Mouse (Mus musculus) kidney, postnatal 0 days (tissue): ENCODE data around the gene Umad1. TPM values are rescaled to one million over a fixed set of nuclear protein-coding genes. Genes with fewer than 3 reads are reported as not detected.
A peak's percentile ranks its signal among the peaks of the same experiment; 100 is the strongest.

ENCODE experiments used
- ATAC-seq: fragments of 200-750 bp; cut with Nextera tagmentation; replicated peaks from 2 replicates; pipeline ENCODE4 v1.8.0; 2017; ENCODE audit warnings: low read depth, moderate number of reproducible peaks, moderate TSS enrichment, moderate library complexity; ENCODE audit not compliant: low FRiP score
- DNase-seq: peaks from one replicate; pipeline ENCODE4 v3.0.0-alpha.2; 2016; ENCODE audit warnings: low spot score
- H3K27ac ChIP-seq: fragments of 300-500 bp; sonication (generic); 2 replicates; pipeline ENCODE4 v1.5.1; 2014; ENCODE audit warnings: mild to moderate bottlenecking
- H3K27me3 ChIP-seq: fragments of 300-500 bp; sonication (generic); 2 replicates; pipeline ENCODE4 v1.6.1; 2014; ENCODE audit warnings: low read length, mixed read lengths; ENCODE audit not compliant: insufficient read depth
- H3K36me3 ChIP-seq: fragments of 300-500 bp; sonication (generic); 2 replicates; pipeline ENCODE4 v1.6.1; 2014; ENCODE audit warnings: low read length, mixed read lengths; ENCODE audit not compliant: insufficient read depth
- H3K4me1 ChIP-seq: fragments of 300-500 bp; sonication (generic); replicated peaks from 2 replicates; pipeline ENCODE4 v1.6.1; 2014; ENCODE audit warnings: antibody characterized with exemption, low read length, mixed read lengths; ENCODE audit not compliant: insufficient read depth
- H3K4me2 ChIP-seq: fragments of 300-500 bp; sonication (generic); 2 replicates; pipeline ENCODE4 v1.6.1; 2014; ENCODE audit warnings: mild to moderate bottlenecking, low read length, moderate library complexity, mixed read lengths
- H3K4me3 ChIP-seq: fragments of 300-500 bp; sonication (generic); replicated peaks from 2 replicates; pipeline ENCODE4 v1.5.1; 2014; ENCODE audit warnings: low read depth, low read length
- H3K9ac ChIP-seq: fragments of 300-500 bp; sonication (generic); 2 replicates; pipeline ENCODE4 v1.6.1; 2014; ENCODE audit warnings: low read depth, low read length
- H3K9me3 ChIP-seq: fragments of 300-500 bp; sonication (generic); replicated peaks from 2 replicates; pipeline ENCODE4 v1.6.1; 2016; ENCODE audit warnings: low read length, inconsistent platforms, mixed read lengths
- CTCF ChIP-seq: IDR thresholded peaks from 2 replicates; pipeline ENCODE4 v1.5.1; 2016; ENCODE audit warnings: antibody characterized with exemption, low read depth, mild to moderate bottlenecking, moderate library complexity
- WGBS: fragments of 180-500 bp; shearing (Covaris S2); extraction: QIAGEN DNeasy Blood & Tissue Kit; methylation state at CpG from one replicate; pipeline ENCODE4 v1.1.7; 2014; 5-methylcytosine and 5-hydroxymethylcytosine counted together
- polyA plus RNA-seq: library from polyadenylated mRNA; unstranded; fragments of >200 nt; fragmentation: Nextera tagmentation; extraction: Ambion mirVana; gene quantifications from 2 replicates; pipeline ENCODE4 v1.2.1, GENCODE M21; 2015

Gene Umad1
- polyA plus RNA-seq, 1 experiment from 2014 or later: 28.4 TPM

DNA sequence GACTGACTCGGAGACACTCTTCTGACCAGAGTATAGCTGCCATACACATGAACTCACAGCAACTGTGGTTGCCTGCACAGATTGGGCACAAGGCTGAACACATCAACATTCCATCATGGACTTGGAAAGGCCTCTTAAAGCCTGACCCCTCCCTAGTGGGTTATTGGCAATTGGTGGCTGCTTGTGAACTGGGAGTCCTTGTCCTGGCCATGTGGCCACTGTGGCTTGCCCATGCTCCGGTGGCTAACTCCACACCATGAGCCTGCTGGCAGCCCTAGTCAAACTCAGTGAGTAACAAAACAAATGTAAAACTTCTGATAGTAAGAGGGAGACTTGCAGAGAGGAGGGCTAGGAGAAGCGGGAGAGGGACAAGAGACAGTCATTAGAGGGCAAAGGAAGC, 213.0 kb downstream of the Umad1 start:
- Histone ChIP-seq H3K9me3 (no peaks in the 10 kb centered on the region), H3K9ac (no peak overlapping the region), H3K36me3 (no peaks in the 10 kb centered on the region), H3K27me3 (no peaks in the 10 kb centered on the region), H3K4me1 (no peaks in the 10 kb centered on the region; the same call in 1 of the 2 replicates), H3K4me3 (no peak overlapping the region), H3K27ac (peak overlapping the region; percentile 51; the same call in 1 of the 2 replicates), H3K4me2 (no peak overlapping the region)
- TF ChIP-seq CTCF: no peak
- DNase-seq: no peak
- WGBS: 92% methylated on average over 3 of the region's 3 CpGs
- no peak for ATAC-seq

DNA sequence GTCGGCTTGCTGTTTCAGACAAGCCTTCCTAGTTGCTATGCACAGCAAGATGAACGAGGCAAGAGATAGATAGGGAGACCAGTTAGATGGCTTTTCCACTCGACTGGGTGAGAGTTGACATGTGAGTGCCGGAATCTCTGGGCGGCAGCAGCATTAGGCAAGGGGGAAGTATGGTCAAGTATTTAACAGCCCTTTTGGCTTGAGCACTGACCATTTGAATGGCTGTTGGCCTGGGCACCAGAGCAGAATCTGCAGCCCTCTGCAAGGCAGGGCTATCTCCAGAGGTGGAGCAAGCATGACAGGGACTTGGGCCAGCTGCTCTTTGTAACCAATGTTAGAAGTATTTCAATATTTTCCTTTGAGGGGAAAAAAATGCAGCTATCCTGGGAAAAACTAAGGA, 213.8 kb downstream of the Umad1 start:
- ATAC-seq: no peak; the same call in 1 of the 2 replicates
- no peaks in the 10 kb centered on the region for H3K4me1 ChIP-seq
- H3K4me2 ChIP-seq: no peak overlapping the region

DNA sequence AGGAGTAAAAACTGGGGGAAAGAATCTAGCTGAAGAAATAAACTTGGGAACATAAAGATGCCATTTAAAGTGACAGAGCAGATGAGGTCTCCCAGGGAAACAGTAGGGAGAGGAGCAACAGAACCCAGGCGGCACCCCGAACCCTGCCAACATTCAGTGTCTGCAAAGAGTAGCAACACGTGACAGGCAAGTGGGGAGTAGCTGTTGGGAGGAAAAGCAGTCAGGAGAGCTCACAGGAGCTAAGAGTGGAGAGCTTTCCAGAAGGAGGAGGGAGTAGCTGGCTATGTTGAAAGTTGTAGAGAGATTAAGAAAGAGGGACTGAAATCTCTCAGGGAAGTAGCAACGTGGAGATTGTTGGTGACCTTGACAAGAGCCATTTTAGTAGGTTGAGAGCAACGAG, 214.4 kb downstream of the Umad1 start:
- TF ChIP-seq CTCF: no peak
- no peak overlapping the region for H3K4me3 ChIP-seq
- 25% methylated on average over 5 of the region's 5 CpGs for WGBS
- ATAC-seq: 0 out of 2 replicates have a peak, but pooled peaks have one; percentile 49
- H3K9me3 ChIP-seq: no peaks in the 10 kb centered on the region
- H3K9ac ChIP-seq: no peak overlapping the region
- no peaks in the 10 kb centered on the region for H3K4me1 ChIP-seq
- H3K36me3 ChIP-seq: no peaks in the 10 kb centered on the region
- DNase-seq: peak; percentile 45
- H3K27ac ChIP-seq: peak overlapping the region; percentile 51; the same call in 1 of the 2 replicates
- no peak overlapping the region for H3K4me2 ChIP-seq
- no peaks in the 10 kb centered on the region for H3K27me3 ChIP-seq

More for the DNA sequence above, 213.8 kb downstream of the Umad1 start:
- no peak for TF ChIP-seq CTCF
- H3K27me3 ChIP-seq: no peaks in the 10 kb centered on the region
- peak overlapping the region; percentile 51 for H3K27ac ChIP-seq
- 24% methylated on average over 5 of the region's 5 CpGs for WGBS
- peak; percentile 20 for DNase-seq
- no peak overlapping the region for H3K4me3 ChIP-seq
- H3K9ac ChIP-seq: no peak overlapping the region
- H3K9me3 ChIP-seq: no peaks in the 10 kb centered on the region
- H3K36me3 ChIP-seq: no peaks in the 10 kb centered on the region

DNA sequence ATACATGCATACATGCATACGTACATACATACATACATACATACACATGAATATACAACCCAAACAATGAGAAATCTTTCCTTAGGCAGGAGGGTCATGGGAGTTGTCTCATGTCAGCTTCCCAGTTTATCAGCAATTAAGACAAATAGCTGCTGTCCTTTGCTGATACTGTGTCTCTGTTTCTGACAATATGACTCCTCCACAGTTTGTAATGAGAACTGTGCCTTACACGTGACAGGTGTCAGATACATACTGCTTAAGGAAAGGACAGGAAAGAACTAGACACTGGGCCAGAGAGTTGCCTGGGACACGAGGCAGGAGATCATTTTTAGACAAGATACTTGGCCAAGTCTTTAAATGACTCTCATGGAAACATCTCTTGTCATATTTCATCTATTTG, 215.2 kb downstream of the Umad1 start:
- no peak for ATAC-seq
- Histone ChIP-seq H3K36me3 (no peaks in the 10 kb centered on the region), H3K4me2 (no peak overlapping the region), H3K4me1 (no peaks in the 10 kb centered on the region), H3K27ac (no peak overlapping the region), H3K9ac (no peak overlapping the region), H3K4me3 (no peak overlapping the region), H3K27me3 (no peaks in the 10 kb centered on the region), H3K9me3 (no peaks in the 10 kb centered on the region)
- DNase-seq: no peak
- 56% methylated on average over 3 of the region's 3 CpGs for WGBS
- no peak for TF ChIP-seq CTCF

DNA sequence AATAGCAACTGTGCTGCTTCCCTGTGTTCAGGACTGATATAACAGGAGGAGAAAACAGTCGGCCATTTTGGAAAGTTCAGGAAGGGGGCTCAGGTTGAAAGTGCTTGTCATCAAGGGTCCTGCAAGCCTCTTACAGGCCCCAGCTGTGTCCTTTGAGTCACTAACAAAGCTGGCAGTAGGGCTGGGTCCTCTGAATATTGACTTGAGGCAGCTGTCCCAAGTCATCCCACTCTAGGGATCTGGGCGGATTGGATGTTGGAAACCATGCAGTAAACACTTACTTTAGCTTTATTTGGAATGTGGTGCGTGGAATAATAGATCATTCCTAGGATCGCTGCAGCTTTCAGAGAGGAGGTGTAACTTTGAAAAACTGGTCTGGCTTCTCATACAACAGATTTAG, 215.7 kb downstream of the Umad1 start:
- no peaks in the 10 kb centered on the region for H3K36me3 ChIP-seq
- H3K9ac ChIP-seq: no peak overlapping the region
- no peak for TF ChIP-seq CTCF
- DNase-seq: peak; percentile 54
- no peak overlapping the region for H3K27ac ChIP-seq
- H3K9me3 ChIP-seq: no peaks in the 10 kb centered on the region
- no peaks in the 10 kb centered on the region for H3K4me1 ChIP-seq
- no peak overlapping the region for H3K4me3 ChIP-seq
- no peaks in the 10 kb centered on the region for H3K27me3 ChIP-seq
- no peak overlapping the region for H3K4me2 ChIP-seq
- 62% methylated on average over 4 of the region's 4 CpGs for WGBS
- ATAC-seq: no peak; the same call in 1 of the 2 replicates

DNA sequence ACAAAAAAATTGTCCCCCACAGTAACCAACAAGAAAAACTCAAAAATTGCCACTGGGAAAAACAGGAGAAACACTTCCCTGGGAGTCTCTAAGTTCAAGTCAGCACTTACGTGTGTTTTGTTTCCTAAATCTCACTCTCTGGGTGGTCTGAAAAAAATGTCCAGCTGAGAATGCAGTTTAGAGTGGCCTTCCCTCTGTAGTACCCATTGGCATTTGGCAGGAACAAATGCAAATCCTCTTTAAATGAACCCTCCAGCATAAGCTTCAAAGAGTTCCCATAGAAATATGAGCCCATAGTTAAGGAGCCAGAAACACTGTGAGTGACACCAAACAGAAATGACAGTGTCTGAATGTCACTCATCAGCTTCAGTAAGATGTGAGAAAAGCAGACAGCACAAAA, 220.1 kb downstream of the Umad1 start:
- no peak for TF ChIP-seq CTCF
- no peaks in the 10 kb centered on the region for H3K4me1 ChIP-seq
- 38% methylated on average over 1 of the region's 1 CpGs for WGBS
- no peaks in the 10 kb centered on the region for H3K36me3 ChIP-seq
- no peak overlapping the region for H3K27ac ChIP-seq
- no peak overlapping the region for H3K9ac ChIP-seq
- no peaks in the 10 kb centered on the region for H3K27me3 ChIP-seq
- no peak overlapping the region for H3K4me3 ChIP-seq
- ATAC-seq (no peak), DNase-seq (no peak)
- no peak overlapping the region for H3K4me2 ChIP-seq
- no peaks in the 10 kb centered on the region for H3K9me3 ChIP-seq
